Mouse (Mus musculus) embryonic fibroblast, embryonic 13.5 days (primary cell): ENCODE results near the gene Tirap. TPM values are rescaled to one million over a fixed set of nuclear protein-coding genes. Genes with fewer than 3 reads are reported as not detected.

Experiments
- H3K27ac ChIP-seq: 2 replicates; pipeline ENCODE4 v1.5.1; 2012; ENCODE audit warnings: low read length, control low read depth, inconsistent platforms; ENCODE audit not compliant: insufficient read depth
- H3K4me1 ChIP-seq: 2 replicates; pipeline ENCODE4 v1.6.1; 2011; ENCODE audit warnings: low read length; ENCODE audit not compliant: control insufficient read depth, insufficient read depth
- H3K4me3 ChIP-seq: 2 replicates; pipeline ENCODE4 v1.5.1; 2011; ENCODE audit warnings: mild to moderate bottlenecking, control low read depth, low read length; ENCODE audit not compliant: insufficient read depth
- CTCF ChIP-seq: IDR thresholded peaks from 2 replicates; pipeline ENCODE4 v1.5.1; 2011; ENCODE audit warnings: mild to moderate bottlenecking, control low read depth, low read length, moderate library complexity, borderline replicate concordance; ENCODE audit not compliant: insufficient read depth
- POLR2A ChIP-seq: IDR thresholded peaks from 2 replicates; pipeline ENCODE4 v1.6.1; 2011; ENCODE audit warnings: low read depth, mild to moderate bottlenecking, control low read depth, low read length, moderate library complexity
- polyA plus RNA-seq: library from polyadenylated mRNA; stranded (reverse); fragments of >200 nt; gene quantifications from 2 replicates; pipeline ENCODE4 v1.2.4, GENCODE M21; 2011; ENCODE audit warnings: low read depth; ENCODE audit not compliant: missing spikeins, insufficient read length

Tirap gene
- polyA plus RNA-seq, 1 experiment, result 17.2 TPM

- Histone ChIP-seq H3K4me1 (peaks cover 6% of the 10 kb centered on the region; the same call in 1 of the 2 replicates), H3K4me3 (no peak overlapping the region), H3K27ac (no peak overlapping the region)
- TF ChIP-seq POLR2A (no peak), CTCF (no peak)
These were observed 30.0 kb downstream of the Tirap start for GRCm38 (mm10) chr9:35170071-35170470.

GRCm38 (mm10) chr9:35166798-35167635 lies 33.1 kb downstream of the Tirap start:
- H3K4me3 ChIP-seq, result no peak overlapping the region
- no peak for TF ChIP-seq CTCF
- TF ChIP-seq POLR2A, result no peak
- H3K4me1 ChIP-seq, result no peaks in the 10 kb centered on the region
- H3K27ac ChIP-seq, result no peak overlapping the region

GRCm38 (mm10) chr9:35166144-35166797 lies 33.8 kb downstream of the Tirap start:
- TF ChIP-seq POLR2A, result no peak
- no peak for TF ChIP-seq CTCF
- Histone ChIP-seq H3K4me3 (no peak overlapping the region), H3K27ac (no peak overlapping the region), H3K4me1 (no peaks in the 10 kb centered on the region)

GRCm38 (mm10) chr9:35164142-35164874 lies 35.8 kb downstream of the Tirap start:
- H3K27ac ChIP-seq, result no peak overlapping the region
- no peaks in the 10 kb centered on the region for H3K4me1 ChIP-seq
- TF ChIP-seq CTCF (no peak), POLR2A (no peak)
- no peak overlapping the region for H3K4me3 ChIP-seq

GRCm38 (mm10) chr9:35163011-35163690 lies 36.9 kb downstream of the Tirap start:
- H3K4me3 ChIP-seq, result no peak overlapping the region
- TF ChIP-seq CTCF (no peak), POLR2A (no peak)

GRCm38 (mm10) chr9:35161721-35162120 lies 38.4 kb downstream of the Tirap start:
- no peak overlapping the region for H3K27ac ChIP-seq
- H3K4me3 ChIP-seq, result no peak overlapping the region
- H3K4me1 ChIP-seq, result no peaks in the 10 kb centered on the region
- no peak for TF ChIP-seq POLR2A
- TF ChIP-seq CTCF, result no peak

More at GRCm38 (mm10) chr9:35163011-35163690, 36.9 kb downstream of the Tirap start:
- no peak overlapping the region for H3K27ac ChIP-seq
- H3K4me1 ChIP-seq, result no peaks in the 10 kb centered on the region

GRCm38 (mm10) chr9:35160662-35161061 lies 39.4 kb downstream of the Tirap start:
- Histone ChIP-seq H3K4me3 (no peak overlapping the region), H3K4me1 (peaks cover 1% of the 10 kb centered on the region; the same call in 1 of the 2 replicates), H3K27ac (no peak overlapping the region)
- TF ChIP-seq POLR2A (no peak), CTCF (no peak)

GRCm38 (mm10) chr9:35158477-35158876 lies 41.6 kb downstream of the Tirap start:
- no peak for TF ChIP-seq CTCF

GRCm38 (mm10) chr9:35156862-35157261 lies 43.2 kb downstream of the Tirap start:
- no peak overlapping the region; the same call in 1 of the 2 replicates for H3K27ac ChIP-seq
- peaks cover 2% of the 10 kb centered on the region; the same call in 1 of the 2 replicates for H3K4me1 ChIP-seq
- TF ChIP-seq CTCF (no peak), POLR2A (no peak)
- no peak overlapping the region for H3K4me3 ChIP-seq

More at GRCm38 (mm10) chr9:35158477-35158876, 41.6 kb downstream of the Tirap start:
- Histone ChIP-seq H3K27ac (no peak overlapping the region), H3K4me3 (no peak overlapping the region), H3K4me1 (peaks cover 2% of the 10 kb centered on the region; the same call in 1 of the 2 replicates)
